Mouse (Mus musculus) MEL (cell line): Measurements from ENCODE around the gene Hook1. TPM values are rescaled to one million over a fixed set of nuclear protein-coding genes. Genes with fewer than 3 reads are reported as not detected.

Experiments
- DNase-seq: peaks from one replicate; pipeline ENCODE4 v3.0.0; 2011; ENCODE audit warnings: low read depth, low spot score
- H3K27ac ChIP-seq: 2 replicates; pipeline ENCODE4 v1.5.1; 2012; ENCODE audit warnings: low read depth, mild to moderate bottlenecking, control low read depth, low read length, moderate library complexity; ENCODE audit not compliant: control insufficient read depth
- H3K27me3 ChIP-seq, 2 experiments: fragments of 150-350 bp in 1 of 2; sonication (generic) in 1 of 2; 2 replicates each; pipeline ENCODE4 v1.6.1; 2012; ENCODE audit warnings: low read length in 2 of 2, mild to moderate bottlenecking in 2 of 2, improper control_type of control experiment in 1 of 2, moderate library complexity in 1 of 2; ENCODE audit not compliant: insufficient read depth in 2 of 2, control insufficient read depth in 1 of 2
- H3K36me3 ChIP-seq, 2 experiments: 2 replicates each; pipeline ENCODE4 v1.6.1; 2012 to 2014; ENCODE audit warnings: low read length in 2 of 2, improper control_type of control experiment in 1 of 2, inconsistent platforms in 1 of 2, mild to moderate bottlenecking in 1 of 2; ENCODE audit not compliant: insufficient read depth in 2 of 2, control insufficient read depth in 1 of 2
- H3K4me1 ChIP-seq, 2 experiments: fragments of 150-350 bp in 1 of 2; sonication (generic) in 1 of 2; 2 replicates each; pipeline ENCODE4 v1.6.1; 2012; ENCODE audit warnings: low read length in 2 of 2, improper control_type of control experiment in 1 of 2, mild to moderate bottlenecking in 1 of 2; ENCODE audit not compliant: insufficient read depth in 2 of 2, control insufficient read depth in 1 of 2
- H3K4me3 ChIP-seq, 2 experiments: fragments of 150-350 bp in 1 of 2; sonication (generic) in 1 of 2; 2 replicates each; pipeline ENCODE4 v1.5.1; 2012; ENCODE audit warnings: low read depth in 2 of 2, low read length in 2 of 2, mild to moderate bottlenecking in 2 of 2, moderate library complexity in 2 of 2, control low read depth in 1 of 2, improper control_type of control experiment in 1 of 2; ENCODE audit not compliant: control insufficient read depth in 1 of 2, insufficient read depth in 1 of 2
- H3K79me2 ChIP-seq: 2 replicates; pipeline ENCODE4 v1.6.1; 2012; ENCODE audit warnings: mild to moderate bottlenecking, low read length, moderate library complexity; ENCODE audit not compliant: control insufficient read depth, poor library complexity, insufficient read depth
- H3K9ac ChIP-seq: 2 replicates; pipeline ENCODE4 v1.6.1; 2012; ENCODE audit warnings: low read depth, mild to moderate bottlenecking, control low read depth, low read length, moderate library complexity; ENCODE audit not compliant: control insufficient read depth, poor library complexity, severe bottlenecking
- H3K9me3 ChIP-seq: fragments of 150-350 bp; sonication (generic); replicated peaks from 2 replicates; pipeline ENCODE4 v1.6.1; 2012; ENCODE audit warnings: mild to moderate bottlenecking, low read length, improper control_type of control experiment, moderate library complexity; ENCODE audit not compliant: insufficient read depth
- BHLHE40 ChIP-seq: IDR thresholded peaks from 2 replicates; pipeline ENCODE4 v1.6.1; 2012; ENCODE audit warnings: low read depth, mild to moderate bottlenecking, inconsistent platforms, low read length, improper control_type of control experiment, borderline replicate concordance
- CHD1 ChIP-seq: IDR thresholded peaks from 2 replicates; pipeline ENCODE4 v1.6.1; 2012; ENCODE audit warnings: low read depth, mild to moderate bottlenecking, inconsistent platforms, low read length, improper control_type of control experiment
- E2F4 ChIP-seq: IDR thresholded peaks from 2 replicates; pipeline ENCODE4 v1.6.1; 2011; ENCODE audit warnings: low read depth, low read length, improper control_type of control experiment, borderline replicate concordance
- GABPA ChIP-seq: IDR thresholded peaks from 2 replicates; pipeline ENCODE4 v1.6.1; 2012; ENCODE audit warnings: low read depth, mild to moderate bottlenecking, inconsistent platforms, low read length, improper control_type of control experiment, moderate library complexity
- MXI1 ChIP-seq: IDR thresholded peaks from 2 replicates; pipeline ENCODE4 v1.6.1; 2011; ENCODE audit warnings: mild to moderate bottlenecking, low read depth, low read length, improper control_type of control experiment
- POLR2A ChIP-seq, 2 experiments: IDR thresholded peaks; 2 replicates each; pipeline ENCODE4 v1.6.1; 2011 to 2012; ENCODE audit warnings: low read length in 2 of 2, mild to moderate bottlenecking in 2 of 2, control low read depth in 1 of 2, improper control_type of control experiment in 1 of 2, low read depth in 1 of 2, moderate library complexity in 1 of 2; ENCODE audit not compliant: control insufficient read depth in 1 of 2, insufficient read depth in 1 of 2, poor library complexity in 1 of 2
- RAD21 ChIP-seq: IDR thresholded peaks from 2 replicates; pipeline ENCODE4 v1.6.1; 2011; ENCODE audit warnings: mild to moderate bottlenecking, low read depth, low read length, improper control_type of control experiment
- TAL1 ChIP-seq: IDR thresholded peaks from 2 replicates; pipeline ENCODE4 v1.6.1; 2012; ENCODE audit warnings: mild to moderate bottlenecking, inconsistent platforms, low read length, moderate library complexity, mixed read lengths
- TCF12 ChIP-seq: IDR thresholded peaks from 2 replicates; pipeline ENCODE4 v1.6.1; 2014; ENCODE audit warnings: low read depth, mild to moderate bottlenecking, inconsistent platforms, low read length, improper control_type of control experiment, moderate library complexity
- USF2 ChIP-seq, 2 experiments: IDR thresholded peaks; 2 replicates each; pipeline ENCODE4 v1.6.1; 2011 to 2012; ENCODE audit warnings: improper control_type of control experiment in 2 of 2, low read length in 2 of 2, borderline replicate concordance in 1 of 2, inconsistent platforms in 1 of 2, low read depth in 1 of 2, mild to moderate bottlenecking in 1 of 2; ENCODE audit not compliant: insufficient read depth in 1 of 2
- ZKSCAN1 ChIP-seq: IDR thresholded peaks from 2 replicates; pipeline ENCODE4 v1.6.1; 2012; ENCODE audit warnings: low read depth, mild to moderate bottlenecking, inconsistent platforms, low read length, improper control_type of control experiment, moderate library complexity
- ZMIZ1 ChIP-seq: IDR thresholded peaks from 2 replicates; pipeline ENCODE4 v1.6.1; 2012; ENCODE audit warnings: low read depth, mild to moderate bottlenecking, inconsistent platforms, low read length, improper control_type of control experiment, moderate library complexity
- ZNF384 ChIP-seq: IDR thresholded peaks from 2 replicates; pipeline ENCODE4 v1.6.1; 2012; ENCODE audit warnings: low read depth, mild to moderate bottlenecking, inconsistent platforms, low read length, improper control_type of control experiment
- polyA plus RNA-seq, 2 experiments: library from polyadenylated mRNA; stranded (reverse) in 1 of 2; unstranded in 1 of 2; fragments of >175 nt in 1 of 2; fragments of >200 nt in 1 of 2; gene quantifications; 2 replicates each; pipeline versions ENCODE4 v1.2.1 to v1.2.4; 2012; ENCODE audit warnings: low replicate concordance in 2 of 2, low read depth in 1 of 2; ENCODE audit not compliant: insufficient read length in 2 of 2, insufficient read depth in 1 of 2, missing spikeins in 1 of 2
- total RNA-seq: library from RNA; depleted of rRNA; stranded (reverse); fragments of 300-350 nt; gene quantifications from 2 replicates; pipeline ENCODE4 v1.2.3, GENCODE M21; 2012; rRNA removed

Gene Hook1
- total and polyA plus RNA-seq, 3 experiments, result not detected

- Histone ChIP-seq H3K4me3 (no peak overlapping the region), H3K9me3 (no peaks in the 10 kb centered on the region), H3K27ac (no peak overlapping the region), H3K27me3 (no peaks in the 10 kb centered on the region), H3K4me1 (no peaks in the 10 kb centered on the region), H3K9ac (no peak overlapping the region), H3K79me2 (no peaks in the 10 kb centered on the region), H3K36me3 (no peaks in the 10 kb centered on the region)
- TF ChIP-seq ZKSCAN1, result no peak
- no peak for DNase-seq
These were observed 93.1 kb downstream of the Hook1 start for GRCm38 (mm10) chr4:96060106-96060505.

DNA sequence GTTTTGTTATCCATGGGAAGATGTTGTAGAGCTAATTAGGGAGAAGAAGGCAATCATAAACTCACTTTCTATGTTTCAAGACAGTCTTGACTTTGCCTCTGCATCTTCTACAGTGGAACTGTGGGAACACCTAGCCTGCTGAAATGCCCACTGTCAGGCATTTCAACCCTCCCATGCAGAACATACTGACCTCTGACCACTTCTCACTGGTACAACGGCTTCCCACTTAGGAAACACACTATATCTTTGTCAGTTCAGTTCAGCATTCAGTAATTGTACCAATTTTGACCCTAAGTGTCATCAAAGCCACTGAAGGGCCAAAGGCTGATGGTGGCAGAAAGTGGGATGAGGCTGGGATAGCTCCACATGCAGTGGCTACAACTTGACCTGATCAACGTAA lies 95.0 kb downstream of the Hook1 start:
- H3K36me3 ChIP-seq, result no peaks in the 10 kb centered on the region
- H3K27me3 ChIP-seq, result no peaks in the 10 kb centered on the region
- H3K4me1 ChIP-seq, result no peaks in the 10 kb centered on the region
- no peaks in the 10 kb centered on the region for H3K79me2 ChIP-seq
- no peaks in the 10 kb centered on the region for H3K9me3 ChIP-seq
- no peak overlapping the region for H3K27ac ChIP-seq
- no peak overlapping the region for H3K4me3 ChIP-seq
- DNase-seq, result no peak
- no peak overlapping the region for H3K9ac ChIP-seq
- TF ChIP-seq TCF12 (no peak), E2F4 (no peak), GABPA (no peak), RAD21 (no peak), BHLHE40 (no peak), TAL1 (no peak), POLR2A (IDR thresholded peaks at IDR 0.05; ENCODE audit: control insufficient read depth in 1 of 2, insufficient read depth in 1 of 2, low read depth in 1 of 2, low read length in 2 of 2, poor library complexity in 1 of 2) (no peak), CHD1 (no peak), USF2 (IDR thresholded peaks at IDR 0.05; ENCODE audit: borderline replicate concordance in 1 of 2, insufficient read depth in 1 of 2, low read depth in 1 of 2, low read length in 2 of 2) (no peak), MXI1 (no peak), ZNF384 (no peak), ZMIZ1 (no peak)

Other genes starting within 250 kb of the Hook1 start
- not detected in 2 replicates for gene Cyp2j13, start 110.3 kb downstream of the Hook1 start, total RNA-seq
- gene Cyp2j13, start 110.3 kb downstream of the Hook1 start, polyA plus RNA-seq, result not detected
- not detected in 2 replicates for gene Cyp2j12, start 173.9 kb downstream of the Hook1 start, total RNA-seq
- not detected for gene Cyp2j12, start 173.9 kb downstream of the Hook1 start, polyA plus RNA-seq